Mouse (Mus musculus) embryonic facial prominence, embryonic 10.5 days (tissue): ENCODE data around the gene Bcar3. TPM values are rescaled to one million over a fixed set of nuclear protein-coding genes. Genes with fewer than 3 reads are reported as not detected.
A peak's percentile ranks its signal among the peaks of the same experiment; 100 is the strongest.
"Not testable (repeated sequence)": the region's sequence is repeated elsewhere in the genome, so short reads cannot be mapped to it uniquely, and the experiment has no call there.

Source experiments
- DNase-seq: peaks from one replicate; pipeline ENCODE4 v3.0.0-alpha.2; 2017; ENCODE audit warnings: low spot score
- H3K27ac ChIP-seq: fragments of 300-500 bp; sonication (generic); replicated peaks from 2 replicates; pipeline ENCODE4 v1.5.1; 2016; ENCODE audit warnings: mild to moderate bottlenecking
- H3K27me3 ChIP-seq: fragments of 300-500 bp; sonication (generic); replicated peaks from 2 replicates; pipeline ENCODE4 v1.6.1; 2016; ENCODE audit warnings: low read depth, mild to moderate bottlenecking; ENCODE audit not compliant: poor library complexity, severe bottlenecking
- H3K36me3 ChIP-seq: fragments of 300-500 bp; sonication (generic); replicated peaks from 2 replicates; pipeline ENCODE4 v1.6.1; 2016; ENCODE audit warnings: mild to moderate bottlenecking, moderate library complexity
- H3K4me1 ChIP-seq: fragments of 300-500 bp; sonication (generic); 2 replicates; pipeline ENCODE4 v1.6.1; 2016
- H3K4me3 ChIP-seq: fragments of 300-500 bp; sonication (generic); 2 replicates; pipeline ENCODE4 v1.5.1; 2016; ENCODE audit warnings: mild to moderate bottlenecking, moderate library complexity
- H3K9me3 ChIP-seq: fragments of 300-500 bp; sonication (generic); 2 replicates; pipeline ENCODE4 v1.6.1; 2016; ENCODE audit warnings: mild to moderate bottlenecking
- WGBS: fragments of 180-500 bp; shearing (Covaris S2); methylation state at CpG from one replicate; pipeline ENCODE4 v1.1.7; 2016; 5-methylcytosine and 5-hydroxymethylcytosine counted together
- polyA plus RNA-seq: library from polyadenylated mRNA; unstranded; fragments of >200 nt; fragmentation: Nextera tagmentation; extraction: Ambion mirVana; gene quantifications from 2 replicates; pipeline ENCODE4 v1.2.1, GENCODE M21; 2016

The Bcar3 gene
- 9.3 and 10.1 TPM in 2 replicates for polyA plus RNA-seq

DNA sequence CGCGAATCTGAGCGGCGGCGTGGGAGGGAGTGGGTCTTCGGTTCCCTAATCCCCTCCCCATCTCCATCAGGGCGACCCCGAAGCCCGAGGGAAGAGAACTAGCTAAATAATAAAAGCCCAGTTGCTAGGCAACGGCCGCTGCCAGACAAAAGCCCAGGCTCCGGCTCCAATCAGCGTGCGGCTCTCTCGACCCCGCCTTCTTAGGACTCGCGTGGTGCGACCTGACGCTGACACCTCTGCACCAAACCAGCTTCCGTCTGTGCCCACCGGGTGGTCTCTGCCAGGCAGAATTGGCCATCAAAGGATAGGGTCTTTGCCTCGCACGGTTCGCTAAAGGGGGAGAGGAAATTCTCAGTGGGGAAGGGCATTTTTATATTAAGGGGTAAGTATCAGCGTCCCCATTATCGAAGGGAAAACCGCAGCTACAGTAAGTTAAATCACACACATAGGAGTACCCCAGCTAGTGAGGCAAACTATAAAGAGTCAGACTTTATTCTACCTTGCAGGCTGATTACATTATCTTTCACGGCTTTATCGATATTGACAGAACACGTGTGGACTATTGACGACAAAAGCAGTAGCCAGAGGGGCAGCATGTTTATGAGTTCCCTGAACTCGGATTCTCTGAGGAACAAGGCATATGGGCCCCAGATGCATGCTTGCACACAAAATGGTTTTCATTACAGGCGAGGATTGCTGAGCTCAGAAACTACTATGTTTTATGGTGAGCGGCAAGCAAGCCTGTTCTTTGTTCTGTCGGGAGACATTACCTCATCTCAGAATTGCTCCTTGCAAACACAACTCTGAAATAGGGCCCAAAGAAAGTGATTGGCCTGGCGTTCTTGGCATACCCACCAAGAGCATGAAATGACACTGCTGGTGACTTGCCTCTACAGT, at the start of gene Bcar3:
Gene Bcar3 (plus strand): TSS at position 183 of the 897 bp plus-strand sequence.
- WGBS: 5% methylated on average over 37 of the region's 37 CpGs
- peak; percentile 95 for DNase-seq
- H3K27me3 ChIP-seq: no peaks in the 10 kb centered on the region
- H3K9me3 ChIP-seq: no peaks in the 10 kb centered on the region
- peak within 1 kb of the TSS; percentile 89 for H3K4me3 ChIP-seq
- H3K27ac ChIP-seq: peak within 1 kb of the TSS; percentile 98
- H3K4me1 ChIP-seq: peaks cover 53% of the 10 kb centered on the region
- no peaks in the 10 kb centered on the region for H3K36me3 ChIP-seq

DNA sequence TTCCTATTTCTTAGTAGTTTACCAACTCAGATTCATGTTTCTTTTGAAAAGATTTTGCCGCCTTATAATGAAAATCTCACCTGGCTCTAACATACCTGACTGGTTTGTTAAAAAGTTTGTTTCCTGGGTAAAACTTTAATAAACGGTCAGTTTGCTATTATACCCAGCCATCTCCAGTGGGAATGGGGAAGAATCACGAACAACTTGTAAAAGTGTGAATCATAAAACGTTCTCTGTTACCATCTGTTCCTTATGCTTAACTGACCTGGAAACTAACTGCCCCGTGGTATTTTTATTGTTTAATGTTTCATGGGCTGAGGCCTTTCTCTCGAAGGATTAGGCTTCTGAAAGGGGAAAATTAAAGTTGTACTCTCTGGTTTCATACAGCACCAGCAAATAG, 49.2 kb upstream of the Bcar3 start:
- H3K4me1 ChIP-seq: peaks cover 29% of the 10 kb centered on the region
- no peak for DNase-seq
- H3K4me3 ChIP-seq: peak overlapping the region; percentile 95
- no peaks in the 10 kb centered on the region for H3K27me3 ChIP-seq
- no peaks in the 10 kb centered on the region for H3K36me3 ChIP-seq
- 57% methylated on average over 6 of the region's 6 CpGs for WGBS
- H3K9me3 ChIP-seq: no peaks in the 10 kb centered on the region
- H3K27ac ChIP-seq: peak overlapping the region; percentile 91

DNA sequence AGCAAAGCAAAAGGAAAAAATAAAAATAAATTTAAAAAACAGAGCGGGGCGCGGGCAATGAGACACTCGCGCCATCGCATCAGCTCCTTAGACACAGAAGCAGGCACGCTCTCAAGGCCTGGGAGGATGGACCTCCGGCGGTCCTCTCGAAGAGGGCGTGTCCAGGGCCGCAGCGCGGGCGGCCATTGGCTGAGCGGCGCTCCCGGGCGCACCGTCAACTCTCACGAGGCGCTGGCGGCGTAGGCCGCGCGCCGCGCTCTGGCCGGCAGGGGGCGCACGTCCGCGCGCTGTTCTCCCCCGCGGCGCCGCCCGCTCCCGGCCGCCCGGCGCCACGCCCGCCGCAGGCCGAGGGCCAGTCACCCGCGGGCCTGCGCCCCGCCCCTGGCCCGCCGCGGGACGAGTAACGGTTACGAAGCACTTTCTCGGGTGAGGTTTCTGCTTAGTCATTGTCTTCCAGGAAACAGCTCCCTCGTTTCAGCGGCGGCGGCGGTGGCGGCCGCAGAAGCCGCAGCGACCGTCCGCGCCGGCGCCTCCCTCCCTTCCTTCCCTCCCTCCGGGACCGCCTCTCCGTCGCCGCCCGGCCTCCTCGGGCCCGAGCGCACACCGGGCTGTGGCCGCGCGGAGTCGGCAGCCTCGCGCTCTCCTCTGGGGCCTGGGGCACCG, 48.6 kb upstream of the Bcar3 start, which contains the start of gene Gclm:
Gene Gclm (plus strand): TSS at position 343 of the 663 bp plus-strand sequence.
- Histone ChIP-seq H3K27me3 (no peaks in the 10 kb centered on the region), H3K4me1 (peaks cover 29% of the 10 kb centered on the region), H3K9me3 (no peaks in the 10 kb centered on the region), H3K36me3 (no peaks in the 10 kb centered on the region), H3K4me3 (peak within 1 kb of the TSS; percentile 95), H3K27ac (peak within 1 kb of the TSS; percentile 91)
- under 1% methylated on average over 90 of the region's 90 CpGs for WGBS
- peak; percentile 95 for DNase-seq

DNA sequence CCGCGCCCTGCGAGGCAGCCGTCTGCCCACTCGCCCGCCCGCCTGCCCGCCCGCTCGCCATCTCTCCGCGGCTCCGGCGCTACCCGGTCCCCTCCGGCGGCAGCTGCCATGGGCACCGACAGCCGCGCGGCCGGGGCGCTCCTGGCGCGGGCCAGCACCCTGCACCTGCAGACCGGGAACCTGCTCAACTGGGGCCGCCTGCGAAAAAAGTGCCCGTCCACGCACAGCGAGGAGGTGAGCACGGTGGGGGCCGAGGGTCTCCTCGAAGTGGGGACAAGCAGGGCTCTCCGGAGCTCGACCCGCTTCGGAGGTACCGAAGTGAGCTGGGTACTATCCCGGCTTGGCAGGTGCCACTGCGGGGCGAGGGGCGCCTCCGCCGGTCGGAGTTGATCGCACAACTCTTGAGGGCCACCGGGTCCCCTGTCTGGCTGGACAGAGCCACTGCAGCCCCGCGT, 48.0 kb upstream of the Bcar3 start:
- peak overlapping the region; percentile 95 for H3K4me3 ChIP-seq
- peak overlapping the region; percentile 91 for H3K27ac ChIP-seq
- peaks cover 29% of the 10 kb centered on the region for H3K4me1 ChIP-seq
- under 1% methylated on average over 50 of the region's 50 CpGs for WGBS
- no peaks in the 10 kb centered on the region for H3K9me3 ChIP-seq
- no peaks in the 10 kb centered on the region for H3K36me3 ChIP-seq
- DNase-seq: peak; percentile 73
- no peaks in the 10 kb centered on the region for H3K27me3 ChIP-seq

DNA sequence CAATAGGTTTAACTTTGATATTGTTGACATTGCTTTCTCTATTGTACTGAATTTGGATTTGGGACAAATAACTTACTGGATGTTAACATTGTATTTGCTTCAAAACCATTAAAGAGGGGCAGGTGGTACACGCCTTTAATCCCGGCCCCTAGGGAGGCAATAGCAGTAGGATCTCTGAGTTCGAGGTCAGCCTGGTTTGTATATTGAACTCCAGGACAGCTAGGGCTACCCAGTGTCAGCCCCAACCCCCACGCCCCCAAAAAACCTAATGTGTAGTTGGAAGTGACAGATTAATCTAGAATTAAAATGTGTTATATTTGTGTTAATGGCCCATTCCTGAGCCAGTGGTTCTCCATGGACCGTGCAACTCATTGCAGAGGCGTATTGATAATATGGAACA, 47.5 kb upstream of the Bcar3 start:
- WGBS: 30% methylated on average over 6 of the region's 6 CpGs
- Histone ChIP-seq H3K9me3 (no peaks in the 10 kb centered on the region), H3K27ac (peak overlapping the region; percentile 91; the same call in 1 of the 2 replicates), H3K4me1 (peaks cover 29% of the 10 kb centered on the region), H3K27me3 (no peaks in the 10 kb centered on the region), H3K36me3 (no peaks in the 10 kb centered on the region; the same call in 1 of the 2 replicates), H3K4me3 (peak overlapping the region; percentile 95)
- DNase-seq: no peak

DNA sequence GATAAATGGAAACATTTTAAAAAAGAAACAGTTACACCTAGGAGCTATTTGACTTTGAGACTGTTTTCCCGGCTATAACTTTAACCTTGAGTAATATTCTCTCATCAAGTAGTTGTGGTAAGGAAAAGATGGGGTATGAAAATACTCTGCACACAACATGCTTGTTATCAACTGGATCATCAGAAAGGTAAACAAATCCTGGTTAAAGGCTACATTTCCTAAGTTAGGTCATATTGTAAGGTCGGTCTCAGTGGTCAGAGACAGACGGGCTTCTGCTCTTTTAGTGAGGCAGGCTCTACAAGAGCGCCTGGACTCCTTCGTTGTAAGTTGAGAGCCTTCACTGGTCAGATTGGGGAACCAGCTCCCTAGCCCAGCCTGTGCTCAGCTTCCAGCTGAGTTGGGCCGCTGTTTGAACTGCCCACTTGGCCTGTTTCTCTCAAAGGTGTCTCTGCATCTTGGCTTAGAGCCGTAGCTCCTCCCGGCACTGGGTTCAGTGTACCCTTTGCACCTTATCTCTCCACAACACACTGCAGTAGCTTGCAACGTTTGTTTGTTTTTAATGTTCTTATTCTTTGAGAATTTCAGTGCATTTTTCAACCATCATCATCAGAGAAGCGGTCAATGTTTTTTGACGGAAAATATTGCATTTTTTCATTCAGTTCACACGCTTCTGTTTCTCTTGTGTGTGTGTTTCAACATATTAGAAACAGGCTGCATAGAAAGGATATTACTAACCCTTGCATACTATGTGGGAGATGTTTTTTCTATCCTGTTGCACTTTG, 46.8 kb upstream of the Bcar3 start:
- no peak overlapping the region for H3K27ac ChIP-seq
- DNase-seq: no peak
- WGBS: 62% methylated on average over 12 of the region's 12 CpGs
- peaks cover 29% of the 10 kb centered on the region for H3K4me1 ChIP-seq
- H3K36me3 ChIP-seq: no peaks in the 10 kb centered on the region; the same call in 1 of the 2 replicates
- peak overlapping the region; percentile 95 for H3K4me3 ChIP-seq
- H3K9me3 ChIP-seq: no peaks in the 10 kb centered on the region
- H3K27me3 ChIP-seq: no peaks in the 10 kb centered on the region

DNA sequence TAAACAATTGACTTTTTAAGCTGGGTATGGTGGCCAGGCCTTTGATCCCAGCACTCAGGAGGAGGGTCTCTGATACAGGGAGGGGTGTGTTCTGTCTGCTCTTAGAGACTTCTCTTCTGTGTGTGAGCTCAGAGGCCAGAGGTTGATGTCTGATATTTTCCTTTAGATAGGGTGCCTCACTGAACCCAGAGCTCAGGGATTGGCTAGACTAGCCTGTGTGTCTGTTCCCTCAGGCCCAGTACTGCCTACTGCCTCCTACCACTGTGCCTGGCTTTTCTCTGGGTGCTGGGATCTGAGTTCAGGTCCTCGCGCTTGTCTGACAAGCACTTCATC, 46.2 kb upstream of the Bcar3 start:
- H3K4me1 ChIP-seq: peaks cover 29% of the 10 kb centered on the region
- 93% methylated on average over 2 of the region's 2 CpGs for WGBS
- no peak overlapping the region for H3K4me3 ChIP-seq
- H3K36me3 ChIP-seq: no peaks in the 10 kb centered on the region; the same call in 1 of the 2 replicates
- no peaks in the 10 kb centered on the region for H3K27me3 ChIP-seq
- DNase-seq: no peak
- no peak overlapping the region for H3K27ac ChIP-seq
- H3K9me3 ChIP-seq: no peaks in the 10 kb centered on the region

DNA sequence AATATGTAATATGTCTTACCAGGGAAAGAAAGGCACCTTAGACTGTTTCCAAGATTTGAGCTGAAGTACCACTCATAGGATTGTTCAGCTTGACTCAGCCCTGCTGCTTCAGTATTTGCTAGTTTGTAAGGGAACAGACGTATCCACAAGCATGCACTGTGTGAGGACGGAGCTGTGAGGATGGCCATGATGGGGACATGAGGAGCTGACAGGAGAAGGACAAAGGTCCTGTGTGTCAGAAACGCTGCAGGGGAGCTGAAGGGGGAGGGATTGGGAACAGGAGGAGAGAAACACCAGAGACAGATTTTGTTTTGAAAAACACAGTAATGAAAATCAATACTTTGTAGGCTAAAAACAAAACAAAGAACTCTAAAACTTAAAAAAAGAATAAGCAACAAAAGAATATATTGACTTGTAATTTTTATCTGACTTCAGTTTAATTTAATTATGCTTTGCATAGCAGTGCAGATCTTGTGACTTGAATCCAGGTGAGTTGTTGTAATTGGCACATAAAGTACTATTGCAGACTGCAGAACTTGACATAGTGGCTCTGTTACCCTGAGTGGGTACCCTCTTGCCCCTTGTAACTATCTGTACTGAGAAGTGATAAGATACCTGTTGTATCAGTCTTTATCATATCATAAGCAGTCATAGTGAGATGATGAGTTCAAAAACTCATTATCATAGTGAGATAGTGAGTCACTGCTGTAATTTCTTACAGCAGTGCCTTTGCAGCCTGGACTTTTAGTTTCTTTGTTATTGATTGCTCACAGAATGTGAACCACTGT, 41.3 kb upstream of the Bcar3 start:
- Histone ChIP-seq H3K27ac (no peak overlapping the region), H3K27me3 (no peaks in the 10 kb centered on the region), H3K4me1 (no peaks in the 10 kb centered on the region), H3K9me3 (no peaks in the 10 kb centered on the region), H3K4me3 (no peak overlapping the region), H3K36me3 (no peaks in the 10 kb centered on the region; the same call in 1 of the 2 replicates)
- WGBS: 34% methylated on average over 3 of the region's 3 CpGs
- no peak for DNase-seq

DNA sequence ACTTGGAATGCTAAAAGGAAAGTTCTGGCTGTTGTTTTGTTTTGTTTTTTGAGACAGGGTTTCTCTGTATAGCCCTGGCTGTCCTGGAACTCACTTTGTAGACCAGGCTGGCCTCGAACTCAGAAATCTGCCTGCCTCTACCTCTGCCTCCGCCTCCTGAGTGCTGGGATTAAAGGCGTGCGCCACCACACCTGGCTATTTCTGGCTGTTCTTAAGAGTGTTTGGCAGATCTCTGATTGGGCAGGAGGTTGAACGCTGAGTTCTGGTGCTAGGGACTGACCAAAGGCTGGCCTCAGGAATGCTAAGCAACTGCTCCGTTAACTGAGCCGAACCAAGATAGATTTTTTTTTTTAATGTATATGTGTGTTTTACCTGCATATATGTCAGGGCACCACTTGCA, 39.9 kb upstream of the Bcar3 start:
- WGBS: 90% methylated on average over 7 of the region's 7 CpGs

DNA sequence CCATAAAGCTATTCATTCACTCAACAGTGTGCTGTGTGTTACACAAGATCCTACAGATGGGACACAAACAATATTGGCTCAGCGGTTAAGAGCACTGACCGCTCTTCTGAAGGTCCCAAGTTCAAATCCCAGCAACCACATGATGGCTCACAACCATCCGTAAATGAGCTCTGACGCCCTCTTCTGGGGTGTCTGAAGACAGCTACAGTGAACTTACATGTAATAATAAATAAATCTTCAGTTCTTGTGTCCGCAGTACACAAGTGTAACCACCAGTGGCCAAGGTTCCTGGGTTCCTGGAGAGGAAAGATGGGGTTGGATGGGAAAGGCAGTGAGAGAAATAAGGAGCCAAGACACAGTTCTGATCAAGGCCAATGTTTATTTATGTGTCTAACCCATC, 23.9 kb upstream of the Bcar3 start:
- Histone ChIP-seq H3K9me3 (no peaks in the 10 kb centered on the region), H3K36me3 (peaks cover 4% of the 10 kb centered on the region; the same call in 1 of the 2 replicates), H3K4me3 (no peak overlapping the region), H3K27me3 (no peaks in the 10 kb centered on the region), H3K4me1 (peaks cover 2% of the 10 kb centered on the region), H3K27ac (no peak overlapping the region)
- no peak for DNase-seq
- 68% methylated on average over 5 of the region's 5 CpGs for WGBS

More for the DNA sequence above, 39.9 kb upstream of the Bcar3 start:
- DNase-seq, H3K4me3 ChIP-seq, H3K27me3 ChIP-seq, H3K36me3 ChIP-seq, H3K4me1 ChIP-seq, H3K9me3 ChIP-seq, H3K27ac ChIP-seq: not testable (repeated sequence)

DNA sequence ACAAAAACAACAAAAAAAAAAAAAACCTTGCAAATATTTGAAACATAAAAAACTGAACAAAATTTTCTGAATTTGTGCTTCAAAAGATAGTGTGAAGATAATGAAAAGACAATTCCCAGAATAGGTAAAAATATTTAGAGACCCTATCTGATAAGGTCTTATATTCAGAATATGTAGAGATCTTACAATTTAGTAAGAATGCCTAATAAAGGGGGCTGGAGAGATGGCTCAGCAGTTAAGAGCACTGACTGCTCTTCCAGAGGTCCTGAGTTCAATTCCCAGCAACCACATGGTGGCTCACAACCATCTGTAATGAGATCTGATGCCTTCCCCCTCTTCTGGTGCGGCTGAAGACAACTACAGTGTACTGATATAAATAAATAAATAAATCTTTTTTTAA, 21.4 kb upstream of the Bcar3 start:
- peaks cover 25% of the 10 kb centered on the region for H3K36me3 ChIP-seq
- not testable (repeated sequence) for H3K27me3 ChIP-seq, H3K4me3 ChIP-seq, DNase-seq, H3K9me3 ChIP-seq, H3K27ac ChIP-seq
- 76% methylated on average over 1 of the region's 1 CpGs for WGBS
- H3K4me1 ChIP-seq: peaks cover 27% of the 10 kb centered on the region
